Mouse (Mus musculus): ENCODE measurements at regions not wholly inside any gene's neighbourhood (a gene's known extent, or its start where the extent isn't known, plus 50 kb on each side); places are given as distances from the start of the nearest gene placed in this dataset.

DNA sequence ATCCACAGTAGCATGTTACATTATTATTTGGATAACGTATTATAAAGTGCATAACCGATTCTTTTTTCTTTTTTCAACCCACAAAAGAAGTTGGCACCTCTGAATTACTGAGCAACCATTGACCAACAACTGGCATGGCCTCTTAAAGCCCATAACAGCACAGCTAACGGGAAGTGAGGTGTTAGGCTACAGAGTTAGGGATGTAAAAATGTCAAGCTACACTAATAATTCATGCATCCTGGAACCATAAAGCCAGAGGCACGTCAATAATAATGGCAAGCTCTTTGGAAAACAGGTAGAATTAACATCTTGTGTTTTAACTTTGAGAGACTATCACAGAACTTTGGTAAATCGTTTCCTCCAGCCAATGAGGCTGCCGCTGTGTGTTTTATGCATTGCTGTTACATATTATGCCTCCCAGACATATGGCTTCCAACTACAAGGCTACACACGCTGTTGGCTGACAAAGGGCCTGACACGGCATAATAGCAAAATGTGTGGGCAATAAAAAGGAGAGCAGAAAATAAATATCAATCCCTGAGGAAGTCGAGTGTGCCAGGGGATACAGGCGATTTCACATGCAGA, 89.6 kb upstream of the Dpyd start:
- TF ChIP-seq CTCF (conservative IDR thresholded peaks at IDR 0.05; ENCODE audit: low read length) (no peak), NANOG (IDR thresholded peaks at IDR 0.05; ENCODE audit: borderline replicate concordance, low read length) (no peak), POU5F1 (IDR thresholded peaks at IDR 0.05; ENCODE audit: borderline replicate concordance, low read length) (no peak)

All from E14TG2a.4 (cell line).